Mouse (Mus musculus) Patski (cell line): ENCODE measurements around the gene Hnrnph3. TPM values are rescaled to one million over a fixed set of nuclear protein-coding genes. Genes with fewer than 3 reads are reported as not detected.

ENCODE experiments used
- ATAC-seq: fragments of 100-300 bp; one replicate; pipeline ENCODE4 v1.8.0; 2021
- CTCF ChIA-PET: fragments of 350-600 bp; sonication (Branson Sonifier 250); formaldehyde crosslinking; loops from one replicate; lab custom pipeline; 2022; ENCODE audit warnings: inconsistent platforms; lab: Charles Lee
- POLR2A ChIA-PET: fragments of 350-600 bp; sonication (Branson Sonifier 250); formaldehyde crosslinking; loops from one replicate; lab custom pipeline; 2022; ENCODE audit warnings: antibody characterized with exemption, inconsistent platforms; lab: Charles Lee
- DNase-seq: peaks from one replicate; pipeline ENCODE4 v3.0.0-alpha.2; 2011; ENCODE audit warnings: low read depth, low spot score
- H3K27me3 ChIP-seq: fragments of 371-371 bp; one replicate; pipeline ENCODE4 v1.5.1; 2021
- CTCF ChIP-seq: fragments of 100-300 bp; IDR thresholded peaks from one replicate; pipeline ENCODE4 v1.5.1; 2021
- in situ Hi-C: fragments of 300-500 bp; cut with MboI; formaldehyde crosslinking; loops from 3 replicates; pipeline ENCODE4 v1.11.1; 2018; ENCODE audit warnings: low pct_unique_long_range_greater_than_20kb, mixed read lengths
- polyA plus RNA-seq: library from polyadenylated mRNA; unstranded; gene quantifications from one replicate; pipeline ENCODE4 v1.2.3, GENCODE M21; 2021

The Hnrnph3 gene
- polyA plus RNA-seq, 1 experiment from 2014 or later: 47.3 TPM

DNA sequence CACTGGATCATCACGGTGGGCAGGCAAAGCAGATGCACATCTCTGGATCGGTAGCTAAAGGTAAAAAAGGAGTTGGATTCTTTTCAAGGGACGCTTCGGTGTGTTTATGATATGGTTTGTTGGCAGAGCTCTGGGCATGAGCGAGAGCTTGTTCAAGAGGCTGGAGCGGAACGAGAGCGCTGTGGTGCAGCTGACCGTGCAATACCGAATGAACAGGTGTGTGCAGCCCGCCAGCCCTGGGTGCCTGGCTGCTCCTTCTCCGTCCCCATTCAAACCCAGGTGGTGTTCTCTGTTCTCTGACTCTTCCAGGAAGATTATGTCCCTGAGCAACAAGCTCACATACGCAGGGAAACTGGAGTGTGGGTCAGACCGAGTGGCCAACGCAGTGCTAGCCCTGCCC is 57.7 kb downstream of the Hnrnph3 start:
- ChIA-PET POLR2A (no interaction called here), CTCF (no interaction called here)
- no peak for TF ChIP-seq CTCF
- DNase-seq (no peak), ATAC-seq (no peak)
- H3K27me3 ChIP-seq: no peaks in the 10 kb centered on the region
- in situ Hi-C loops: no loop called here

DNA sequence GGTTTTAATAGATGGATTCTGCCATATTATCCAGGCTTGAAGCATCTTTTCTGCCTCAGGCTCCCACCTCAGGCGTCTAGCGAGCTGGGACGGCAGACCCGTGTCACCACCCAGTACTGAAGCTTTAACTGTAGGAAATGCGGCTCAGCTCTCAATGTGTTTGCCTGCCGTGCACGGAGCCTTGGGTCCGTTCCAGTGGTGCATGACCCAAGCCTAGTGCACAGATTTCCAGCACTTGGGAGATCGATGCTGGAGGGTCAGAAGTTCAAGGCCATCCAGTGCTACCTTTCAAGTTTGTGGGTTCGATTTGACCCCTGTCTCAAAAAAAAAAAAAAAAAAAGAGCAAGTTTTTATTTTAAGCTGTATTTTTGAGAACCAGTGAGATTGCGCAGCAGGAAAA is 58.2 kb downstream of the Hnrnph3 start:
- H3K27me3 ChIP-seq: no peaks in the 10 kb centered on the region
- in situ Hi-C loops: no loop called here
- DNase-seq (no peak), ATAC-seq (no peak)
- no peak for TF ChIP-seq CTCF
- CTCF ChIA-PET: no interaction called here
- POLR2A ChIA-PET: no interaction called here

Other genes with a start within 250 kb of the Hnrnph3 start
- gene Ccar1, start 231.9 kb downstream of the Hnrnph3 start, polyA plus RNA-seq: 92.3 TPM
- 1.5 TPM for gene Tet1, start 115.2 kb downstream of the Hnrnph3 start, polyA plus RNA-seq
- 27.4 TPM for gene Slc25a16, start 103.6 kb downstream of the Hnrnph3 start, polyA plus RNA-seq
- 8.3 TPM for gene Dna2, start 77.2 kb downstream of the Hnrnph3 start, polyA plus RNA-seq
- gene Rufy2, start 44.0 kb downstream of the Hnrnph3 start, polyA plus RNA-seq: 26.5 TPM
- gene Pbld2, start 98 bp upstream of the Hnrnph3 start, polyA plus RNA-seq: 3.8 TPM
- 0.59 TPM for gene Pbld1, start 35.9 kb upstream of the Hnrnph3 start, polyA plus RNA-seq
- not detected for gene Atoh7, start 75.4 kb upstream of the Hnrnph3 start, polyA plus RNA-seq
- gene Mypn, start 179.7 kb upstream of the Hnrnph3 start, polyA plus RNA-seq: not detected
- gene Herc4, start 219.6 kb upstream of the Hnrnph3 start, polyA plus RNA-seq: 38.6 TPM